Mouse (Mus musculus): Measurements from ENCODE around the gene Rfng. TPM values are rescaled to one million over a fixed set of nuclear protein-coding genes. Genes with fewer than 3 reads are reported as not detected.

The Rfng gene
- polyA plus RNA-seq, 1 experiment, result 106 TPM

- H3K4me3 ChIP-seq (replicated peaks; ENCODE audit: insufficient read depth, low read depth, low read length), result no peak overlapping the region
- H3K27ac ChIP-seq (ENCODE audit: insufficient read depth, low read length), result no peak overlapping the region
- 38% methylated on average over 6 of the region's 6 CpGs for WGBS
- DNase-seq, result no peak
- no peaks in the 10 kb centered on the region for H3K4me1 ChIP-seq (ENCODE audit: control insufficient read depth, insufficient read depth, low read length)
- TF ChIP-seq POLR2A (IDR thresholded peaks at IDR 0.05; ENCODE audit: borderline replicate concordance, insufficient read depth, low read length) (no peak), CTCF (IDR thresholded peaks at IDR 0.05; ENCODE audit: borderline replicate concordance, insufficient read depth, low read depth, low read length) (no peak)
- H3K27me3 ChIP-seq (ENCODE audit: control insufficient read depth, insufficient read depth, low read length), result no peaks in the 10 kb centered on the region
Observed at GRCm38 (mm10) chr11:120733521-120733920, 50.5 kb downstream of the Rfng start.

- no peaks in the 10 kb centered on the region for H3K4me1 ChIP-seq (ENCODE audit: control insufficient read depth, insufficient read depth, low read length)
- WGBS, result 68% methylated on average over 12 of the region's 12 CpGs
- no peak within 1 kb of the TSS for H3K27ac ChIP-seq (ENCODE audit: insufficient read depth, low read length)
- no peaks in the 10 kb centered on the region for H3K27me3 ChIP-seq (ENCODE audit: control insufficient read depth, insufficient read depth, low read length)
- no peak within 1 kb of the TSS for H3K4me3 ChIP-seq (replicated peaks; ENCODE audit: insufficient read depth, low read depth, low read length)
- no peak for DNase-seq
- TF ChIP-seq POLR2A (IDR thresholded peaks at IDR 0.05; ENCODE audit: borderline replicate concordance, insufficient read depth, low read length) (no peak), CTCF (IDR thresholded peaks at IDR 0.05; ENCODE audit: borderline replicate concordance, insufficient read depth, low read depth, low read length) (no peak)
Observed at GRCm38 (mm10) chr11:120731858-120732680, 51.9 kb downstream of the Rfng start, which contains the start of gene Cbr2. Gene Cbr2 (minus strand): TSS chr11:120732114.

GRCm38 (mm10) chr11:120731395-120731794, 52.6 kb downstream of the Rfng start:
- Histone ChIP-seq H3K27me3 (ENCODE audit: control insufficient read depth, insufficient read depth, low read length) (no peaks in the 10 kb centered on the region), H3K4me3 (replicated peaks; ENCODE audit: insufficient read depth, low read depth, low read length) (no peak overlapping the region), H3K4me1 (ENCODE audit: control insufficient read depth, insufficient read depth, low read length) (no peaks in the 10 kb centered on the region; the same call in 1 of the 2 replicates), H3K27ac (ENCODE audit: insufficient read depth, low read length) (no peak overlapping the region)
- DNase-seq, result no peak
- 100% methylated on average over 1 of the region's 1 CpGs for WGBS
- TF ChIP-seq CTCF (IDR thresholded peaks at IDR 0.05; ENCODE audit: borderline replicate concordance, insufficient read depth, low read depth, low read length) (no peak), POLR2A (IDR thresholded peaks at IDR 0.05; ENCODE audit: borderline replicate concordance, insufficient read depth, low read length) (no peak)

Other genes with a start within 250 kb of the Rfng start
- gene Mcrip1, start 234.5 kb downstream of the Rfng start, polyA plus RNA-seq (2012; rRNA removed), result 159 and 168 TPM in 2 replicates
- not detected in 2 replicates for gene Ppp1r27, start 233.1 kb downstream of the Rfng start, polyA plus RNA-seq (2012; rRNA removed)
- 98.4 and 105 TPM in 2 replicates for gene P4hb, start 211.0 kb downstream of the Rfng start, polyA plus RNA-seq (2012; rRNA removed)
- 288 and 305 TPM in 2 replicates for gene Arhgdia, start 202.6 kb downstream of the Rfng start, polyA plus RNA-seq (2012; rRNA removed)
- 42.6 and 51.8 TPM in 2 replicates for gene Alyref, start 185.8 kb downstream of the Rfng start, polyA plus RNA-seq (2012; rRNA removed)
- 168 and 178 TPM in 2 replicates for gene Anapc11, start 185.8 kb downstream of the Rfng start, polyA plus RNA-seq (2012; rRNA removed)
- 4.7 and 5.6 TPM in 2 replicates for gene Npb, start 175.7 kb downstream of the Rfng start, polyA plus RNA-seq (2012; rRNA removed)
- gene Pcyt2, start 166.3 kb downstream of the Rfng start, polyA plus RNA-seq (2012; rRNA removed), result 401 and 403 TPM in 2 replicates
- 76.9 and 80.5 TPM in 2 replicates for gene Sirt7, start 159.0 kb downstream of the Rfng start, polyA plus RNA-seq (2012; rRNA removed)
- 60.5 and 65.3 TPM in 2 replicates for gene Mafg, start 150.6 kb downstream of the Rfng start, polyA plus RNA-seq (2012; rRNA removed)
- gene Pycr1, start 140.4 kb downstream of the Rfng start, polyA plus RNA-seq (2012; rRNA removed), result 2.1 and 2.3 TPM in 2 replicates
- 3.3 and 4.5 TPM in 2 replicates for gene Myadml2, start 136.0 kb downstream of the Rfng start, polyA plus RNA-seq (2012; rRNA removed)
- 5.9 TPM in 2 replicates for gene Notum, start 123.0 kb downstream of the Rfng start, polyA plus RNA-seq (2012; rRNA removed)
- 56.1 and 59.4 TPM in 2 replicates for gene Aspscr1, start 111.2 kb downstream of the Rfng start, polyA plus RNA-seq (2012; rRNA removed)
- 40.1 and 43.0 TPM in 2 replicates for gene Cenpx, start 70.5 kb downstream of the Rfng start, polyA plus RNA-seq (2012; rRNA removed)
- 86.6 and 96.0 TPM in 2 replicates for gene Lrrc45, start 70.3 kb downstream of the Rfng start, polyA plus RNA-seq (2012; rRNA removed)
- 66.1 and 67.0 TPM in 2 replicates for gene Rac3, start 62.7 kb downstream of the Rfng start, polyA plus RNA-seq (2012; rRNA removed)
- gene Dcxr, start 56.9 kb downstream of the Rfng start, polyA plus RNA-seq (2012; rRNA removed), result 36.4 and 36.5 TPM in 2 replicates
- 1.9 and 3.1 TPM in 2 replicates for gene Cbr2, start 52.1 kb downstream of the Rfng start, polyA plus RNA-seq (2012; rRNA removed)
- 2.5 and 3.1 TPM in 2 replicates for gene Hmga1b, start 21.4 kb downstream of the Rfng start, polyA plus RNA-seq (2012; rRNA removed)
- 238 and 248 TPM in 2 replicates for gene Gps1, start 65 bp upstream of the Rfng start, polyA plus RNA-seq (2012; rRNA removed)
- gene Dus1l, start 12.2 kb upstream of the Rfng start, polyA plus RNA-seq (2012; rRNA removed), result 47.4 and 52.3 TPM in 2 replicates
- gene Fasn, start 40.3 kb upstream of the Rfng start, polyA plus RNA-seq (2012; rRNA removed), result 246 and 274 TPM in 2 replicates
- 4.4 TPM in 2 replicates for gene Ccdc57, start 148.7 kb upstream of the Rfng start, polyA plus RNA-seq (2012; rRNA removed)
- gene Slc16a3, start 164.3 kb upstream of the Rfng start, polyA plus RNA-seq (2012; rRNA removed), result 1.6 and 1.9 TPM in 2 replicates
- gene Csnk1d, start 207.1 kb upstream of the Rfng start, polyA plus RNA-seq (2012; rRNA removed), result 110 and 111 TPM in 2 replicates

Data from cerebellum, adult 2 months (tissue).